Mouse (Mus musculus): ENCODE results near the gene Nat8.

DNA sequence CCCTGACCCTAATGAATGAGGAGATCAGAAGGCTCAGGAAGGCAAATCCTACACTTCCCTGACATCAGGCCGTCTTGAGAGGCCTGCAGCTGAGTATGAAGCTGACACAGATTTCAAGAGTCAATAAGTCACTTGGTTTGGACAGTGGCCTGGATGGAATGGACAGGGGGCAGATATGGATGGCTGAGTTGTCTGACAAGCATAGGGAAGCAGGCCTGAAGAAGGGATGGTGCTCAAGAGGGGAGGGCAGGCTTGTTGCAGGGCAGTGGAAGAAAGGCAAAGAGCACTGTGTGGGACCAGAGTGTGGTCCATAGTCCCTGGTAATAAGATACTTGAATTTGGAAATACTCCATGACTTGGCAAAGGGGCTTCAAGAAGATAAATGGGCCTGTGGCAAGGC, 2.4 kb downstream of the Nat8 start:
- TF ChIP-seq GATA1 (IDR thresholded peaks at IDR 0.05; ENCODE audit: borderline replicate concordance, low read length): no peak
- TF ChIP-seq FLI1 (IDR thresholded peaks at IDR 0.05; ENCODE audit: low read length): no peak
